8 mouse cellular contexts compared by ENCODE assay signal in genomic region chr7:137468174-137468573, GRCm38 (mm10). TPM values are rescaled to one million over a fixed set of nuclear protein-coding genes. Genes with fewer than 3 reads are reported as not detected.
DNase-seq lines count a peak whose midpoint lies in the region; ATAC-seq lines count a peak whose summit lies in the region.
"Had no signal": no experiment of that assay in that cellular context is flagged by ENCODE, and none has a peak within 500 bp of the region (broad histone marks: within the 10 kb centered on the region; RNA-seq: fewer than 3 reads in every experiment).

No protein-coding gene starts in this region.

- no peaks in the 10 kb centered on the region for H3K4me1 ChIP-seq in embryonic facial prominence, embryonic 14.5 days (ENCODE audit: control insufficient read depth, insufficient read depth, low read length)
- H3K4me1 ChIP-seq: heart, embryonic 15.5 days had no signal

- no peak overlapping the region for H3K4me3 ChIP-seq in embryonic facial prominence, embryonic 14.5 days (ENCODE audit: low read depth, low read length)
- H3K4me3 ChIP-seq: heart, embryonic 15.5 days had no signal

- H3K27me3 ChIP-seq in embryonic facial prominence, embryonic 14.5 days (replicated peaks; ENCODE audit: control insufficient read depth, insufficient read depth, low read length): no peaks in the 10 kb centered on the region
- H3K27me3 ChIP-seq in splenic B cell, adult 2 months (ENCODE audit: control insufficient read depth, insufficient read depth, low read length, poor library complexity, severe bottlenecking): no peaks in the 10 kb centered on the region

- H3K27ac ChIP-seq in embryonic facial prominence, embryonic 14.5 days (replicated peaks; ENCODE audit: low read depth, low read length): no peak overlapping the region
- H3K27ac ChIP-seq: heart, embryonic 15.5 days had no signal

- H3K9me3 ChIP-seq in embryonic facial prominence, embryonic 14.5 days (ENCODE audit: control insufficient read depth, low read length): no peaks in the 10 kb centered on the region
- H3K9me3 ChIP-seq: heart, embryonic 15.5 days had no signal

- no peak overlapping the region for H3K4me2 ChIP-seq in embryonic facial prominence, embryonic 14.5 days (ENCODE audit: low read depth, low read length)
- H3K4me2 ChIP-seq: heart, embryonic 15.5 days had no signal

- peak; percentile 24 for DNase-seq in ovary, postnatal 14 days (ENCODE audit: low spot score)
- DNase-seq in ovary, adult 18-20 months (ENCODE audit: low spot score): no peak
- peak; percentile 29 for DNase-seq in WW6 (ENCODE audit: low read depth, low spot score)
- DNase-seq in embryonic facial prominence, embryonic 14.5 days (ENCODE audit: low spot score): peak; percentile 53
- peak; percentile 23 to 32 for DNase-seq in lung, adult 18-20 months
- DNase-seq in splenic B cell, adult 2 months (ENCODE audit: low read depth, low spot score): peak; percentile 46

- ATAC-seq in embryonic facial prominence, embryonic 14.5 days (ENCODE audit: low read depth): no peak
- peak; percentile 46 for ATAC-seq in inflammation-experienced regulatory T-cells, adult 6 months

- 75% methylated on average over 4 of the region's 4 CpGs for WGBS in embryonic facial prominence, embryonic 14.5 days

- peaks cover 45% of the 10 kb centered on the region for H3K36me3 ChIP-seq in embryonic facial prominence, embryonic 14.5 days (ENCODE audit: control insufficient read depth, insufficient read depth, low read length)
- peaks cover 10% of the 10 kb centered on the region for H3K36me3 ChIP-seq in splenic B cell, adult 2 months (ENCODE audit: control insufficient read depth, insufficient read depth, low read length, poor library complexity, severe bottlenecking)

- H3K9ac ChIP-seq in embryonic facial prominence, embryonic 14.5 days (ENCODE audit: low read depth, low read length): no peak overlapping the region
- H3K9ac ChIP-seq: heart, embryonic 15.5 days had no signal

RNA-seq across cellular contexts. Expression of gene Glrx3, which starts 30.8 kb away (rescaled TPM):
- 266 and 278 TPM in 2 replicates for polyA plus RNA-seq in embryonic facial prominence, embryonic 14.5 days (2014; fragmentation: Nextera tagmentation; extraction: Ambion mirVana)
- polyA plus RNA-seq in inflammation-experienced regulatory T-cells, adult 6 months (2017; shearing (Covaris generic)): 100 to 1,000 TPM in 2 of 3 experiments, 10 to 100 TPM in 1; 98.5 to 137 (median 126) TPM

RNA-seq across cellular contexts. Expression of gene 9430038I01Rik, which starts 57.6 kb away (rescaled TPM):
- polyA plus RNA-seq in embryonic facial prominence, embryonic 14.5 days (2014; fragmentation: Nextera tagmentation; extraction: Ambion mirVana): 15.8 and 21.5 TPM in 2 replicates
- polyA plus RNA-seq in inflammation-experienced regulatory T-cells, adult 6 months (2017; shearing (Covaris generic)): 1 to 10 TPM; 5.9 to 7.6 (median 5.9) TPM
